Comparison of ENCODE assay signal across 9 mouse cellular contexts in the genomic region with DNA sequence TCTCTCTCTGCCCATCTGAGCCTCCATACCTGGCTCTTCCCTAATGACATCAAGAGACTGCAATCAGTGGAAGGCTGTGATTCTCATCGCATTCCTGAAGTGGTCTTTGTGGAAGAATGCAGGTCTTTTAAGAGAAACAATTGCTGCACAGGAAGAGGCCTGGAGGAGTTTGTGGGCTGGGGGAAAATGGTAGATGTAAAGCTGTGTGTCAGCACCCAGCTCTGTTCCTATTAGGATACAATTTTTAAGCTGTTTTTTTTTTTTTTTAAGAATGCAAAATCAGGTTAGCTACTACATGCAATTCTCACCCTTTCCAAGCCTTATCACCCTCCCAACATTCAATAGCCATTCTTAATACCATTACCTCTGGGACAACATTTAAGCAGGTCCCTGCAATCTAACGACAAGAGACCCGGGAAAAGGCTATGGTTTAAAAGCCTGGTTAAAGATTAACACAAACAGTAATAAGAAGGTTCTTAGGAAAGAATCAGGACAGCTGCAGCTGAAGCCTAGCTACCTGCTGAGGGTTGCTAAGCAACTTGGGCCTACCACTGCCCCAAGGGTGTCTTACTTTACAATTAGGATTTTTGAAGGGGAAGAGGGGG. TPM values are rescaled to one million over a fixed set of nuclear protein-coding genes. Genes with fewer than 3 reads are reported as not detected.
DNase-seq lines count a peak whose midpoint lies in the region; ATAC-seq and TF ChIP-seq lines count a peak whose summit lies in the region.
"Had no signal": no experiment of that assay in that cellular context is flagged by ENCODE, and none has a peak within 500 bp of the region (broad histone marks: within the 10 kb centered on the region; RNA-seq: fewer than 3 reads in every experiment).

No protein-coding gene starts in this region.

- no peak overlapping the region for H3K4me2 ChIP-seq in stomach, embryonic 14.5 days (replicated peaks; ENCODE audit: low read depth, low read length)
- H3K4me2 ChIP-seq in stomach, postnatal 0 days (replicated peaks; ENCODE audit: low read depth) = no peak overlapping the region
- 0 out of 2 replicates have a peak overlapping the region, but pooled peaks have one; percentile 24 for H3K4me2 ChIP-seq in hindbrain, embryonic 12.5 days (replicated peaks)
- no peak overlapping the region for H3K4me2 ChIP-seq in limb, embryonic 11.5 days (ENCODE audit: low read depth, severe bottlenecking)

- H3K36me3 ChIP-seq in stomach, embryonic 14.5 days (ENCODE audit: control insufficient read depth, insufficient read depth, low read length) = no peaks in the 10 kb centered on the region
- H3K36me3 ChIP-seq in stomach, postnatal 0 days (ENCODE audit: control insufficient read depth, insufficient read depth, low read length) = no peaks in the 10 kb centered on the region
- no peaks in the 10 kb centered on the region for H3K36me3 ChIP-seq in hindbrain, embryonic 12.5 days
- no peaks in the 10 kb centered on the region for H3K36me3 ChIP-seq in limb, embryonic 11.5 days (ENCODE audit: control insufficient read depth, insufficient read depth, low read length)

- H3K27ac ChIP-seq in stomach, embryonic 14.5 days (ENCODE audit: low read length) = no peak overlapping the region
- H3K27ac ChIP-seq in stomach, postnatal 0 days (replicated peaks) = no peak overlapping the region
- H3K27ac ChIP-seq in hindbrain, embryonic 12.5 days = peak overlapping the region; percentile 85
- H3K27ac ChIP-seq in limb, embryonic 11.5 days (replicated peaks; ENCODE audit: low read depth, low read length) = 0 out of 2 replicates have a peak overlapping the region, but pooled peaks have one; percentile 10

- H3K4me3 ChIP-seq in stomach, embryonic 14.5 days (ENCODE audit: low read depth, low read length) = no peak overlapping the region
- no peak overlapping the region for H3K4me3 ChIP-seq in stomach, postnatal 0 days (ENCODE audit: low read depth, low read length)
- no peak overlapping the region for H3K4me3 ChIP-seq in hindbrain, embryonic 12.5 days
- H3K4me3 ChIP-seq in limb, embryonic 11.5 days (ENCODE audit: low read depth, low read length) = no peak overlapping the region

- WGBS in stomach, embryonic 14.5 days = 12% methylated on average over 3 of the region's 3 CpGs
- WGBS in stomach, postnatal 0 days = 25% methylated on average over 3 of the region's 3 CpGs
- 5% methylated on average over 3 of the region's 3 CpGs for WGBS in hindbrain, embryonic 12.5 days
- WGBS in limb, embryonic 11.5 days = 4% methylated on average over 3 of the region's 3 CpGs

- no peak overlapping the region for H3K9ac ChIP-seq in stomach, embryonic 14.5 days (replicated peaks; ENCODE audit: low read depth, low read length)
- H3K9ac ChIP-seq in stomach, postnatal 0 days (ENCODE audit: low read length) = no peak overlapping the region
- no peak overlapping the region for H3K9ac ChIP-seq in hindbrain, embryonic 12.5 days
- no peak overlapping the region for H3K9ac ChIP-seq in limb, embryonic 11.5 days (ENCODE audit: low read length)

- H3K27me3 ChIP-seq in stomach, embryonic 14.5 days (ENCODE audit: control insufficient read depth, insufficient read depth, low read length) = no peaks in the 10 kb centered on the region
- H3K27me3 ChIP-seq in stomach, postnatal 0 days (ENCODE audit: control insufficient read depth, insufficient read depth, low read length) = no peaks in the 10 kb centered on the region
- no peaks in the 10 kb centered on the region for H3K27me3 ChIP-seq in hindbrain, embryonic 12.5 days
- no peaks in the 10 kb centered on the region for H3K27me3 ChIP-seq in limb, embryonic 11.5 days (ENCODE audit: control insufficient read depth, insufficient read depth, low read length)

- no peaks in the 10 kb centered on the region for H3K9me3 ChIP-seq in stomach, embryonic 14.5 days (ENCODE audit: control insufficient read depth, low read depth, low read length)
- H3K9me3 ChIP-seq in stomach, postnatal 0 days (ENCODE audit: control insufficient read depth, low read length) = no peaks in the 10 kb centered on the region
- no peaks in the 10 kb centered on the region for H3K9me3 ChIP-seq in hindbrain, embryonic 12.5 days (replicated peaks)
- H3K9me3 ChIP-seq in limb, embryonic 11.5 days (ENCODE audit: control insufficient read depth, low read length) = no peaks in the 10 kb centered on the region

- no peak for TF ChIP-seq EP300 in stomach, postnatal 0 days (optimal IDR thresholded peaks at IDR 0.05)

- no peak for DNase-seq in stomach, postnatal 0 days (ENCODE audit: low spot score)
- peak; percentile 46 for DNase-seq in limb, embryonic 11.5 days (ENCODE audit: low spot score)
- peak; percentile 11 for DNase-seq in telencephalon, adult 2 months (ENCODE audit: low read depth, low spot score)
- no peak for DNase-seq in layer of hippocampus, postnatal 25 days (ENCODE audit: extremely low spot score in 1 of 2, low spot score in 1 of 2)
- no peak for DNase-seq in heart, postnatal 4 days

- ATAC-seq in stomach, embryonic 14.5 days (ENCODE audit: insufficient number of reproducible peaks, insufficient read depth, low FRiP score, low read depth) = 0 out of 2 replicates have a peak, but pooled peaks have one; percentile 37
- no peak for ATAC-seq in stomach, postnatal 0 days (ENCODE audit: low FRiP score, low TSS enrichment)
- peak; percentile 86 for ATAC-seq in hindbrain, embryonic 12.5 days (ENCODE audit: low FRiP score)
- no peak for ATAC-seq in limb, embryonic 11.5 days (ENCODE audit: insufficient number of reproducible peaks, low FRiP score, low TSS enrichment, low read depth)
- ATAC-seq in erythroid progenitor cell, adult 5-6 weeks (replicated peaks; ENCODE audit: low FRiP score, poor library complexity, severe bottlenecking) = no peak
- ATAC-seq: inflammation-experienced regulatory T-cells, adult 6 months had no signal

- H3K4me1 ChIP-seq in stomach, embryonic 14.5 days (ENCODE audit: control insufficient read depth, insufficient read depth, low read length) = no peaks in the 10 kb centered on the region
- H3K4me1 ChIP-seq in stomach, postnatal 0 days (replicated peaks; ENCODE audit: control insufficient read depth, insufficient read depth) = no peaks in the 10 kb centered on the region
- H3K4me1 ChIP-seq in hindbrain, embryonic 12.5 days = peaks cover 26% of the 10 kb centered on the region
- peaks cover 6% of the 10 kb centered on the region; the same call in 1 of the 2 replicates for H3K4me1 ChIP-seq in limb, embryonic 11.5 days (ENCODE audit: control insufficient read depth, insufficient read depth, low read length)

- TF ChIP-seq CTCF in stomach, postnatal 0 days (IDR thresholded peaks at IDR 0.05; ENCODE audit: low read depth) = no peak

RNA-seq across cellular contexts. Expression of a gene that starts 37.5 kb away (rescaled TPM):
- polyA plus RNA-seq in stomach, embryonic 14.5 days (2014; fragmentation: Nextera tagmentation; extraction: Ambion mirVana) = 4.4 and 4.6 TPM in 2 replicates
- 6.8 and 8.1 TPM in 2 replicates for polyA plus RNA-seq in stomach, postnatal 0 days (2015; fragmentation: Nextera tagmentation; extraction: Ambion mirVana)
- polyA plus RNA-seq in hindbrain, embryonic 12.5 days (2016; fragmentation: Nextera tagmentation; extraction: Ambion mirVana) = 1.6 and 2.4 TPM in 2 replicates
- 3.6 and 4.7 TPM in 2 replicates for polyA plus RNA-seq in limb, embryonic 11.5 days (2014; fragmentation: Nextera tagmentation; extraction: Ambion mirVana)
- 10 to 100 TPM; 60.5 to 69.6 TPM for total RNA-seq in layer of hippocampus, postnatal 25 days (2021)
- 100 to 1,000 TPM; 106 to 110 TPM for total RNA-seq in heart, postnatal 4 days (2021)
- total RNA-seq in erythroid progenitor cell, adult 5-6 weeks (2015; ENCODE audit: low replicate concordance) = 5.8 TPM in 1 of 2 replicates, not detected in the other
- total RNA-seq in erythroid progenitor cell, adult 5-6 weeks (2017; ENCODE audit: low replicate concordance) = 1.7 TPM in 1 of 2 replicates, not detected in the other

Comparison
In these comparisons a context has a peak if more than half of its experiments do, and no peak if none do; other contexts are left out.
1. ATAC-seq: peak in stomach, embryonic 14.5 days (single experiment) and hindbrain, embryonic 12.5 days (single experiment); none in stomach, postnatal 0 days (single experiment), limb, embryonic 11.5 days (single experiment) and erythroid progenitor cell, adult 5-6 weeks (single experiment).
2. H3K27ac ChIP-seq: peak in hindbrain, embryonic 12.5 days (single experiment) and limb, embryonic 11.5 days (single experiment); none in stomach, embryonic 14.5 days (single experiment) and stomach, postnatal 0 days (single experiment).
3. DNase-seq: peak in limb, embryonic 11.5 days (single experiment) and telencephalon, adult 2 months (single experiment); none in stomach, postnatal 0 days (single experiment), layer of hippocampus, postnatal 25 days (0 of 2) and heart, postnatal 4 days (single experiment).